Mouse (Mus musculus) stomach, postnatal 0 days (tissue): ENCODE measurements around the gene Pold1. TPM values are rescaled to one million over a fixed set of nuclear protein-coding genes. Genes with fewer than 3 reads are reported as not detected.

Experiments
- ATAC-seq: fragments of 200-750 bp; cut with Nextera tagmentation; 2 replicates; pipeline ENCODE4 v1.8.0; 2017; ENCODE audit not compliant: low FRiP score, low TSS enrichment
- DNase-seq: peaks from one replicate; pipeline ENCODE4 v3.0.0-alpha.2; 2016; ENCODE audit warnings: low spot score
- H3K27ac ChIP-seq: fragments of 300-500 bp; sonication (generic); replicated peaks from 2 replicates; pipeline ENCODE4 v1.5.1; 2014; ENCODE audit warnings: mild to moderate bottlenecking, control low read depth
- H3K27me3 ChIP-seq: fragments of 300-500 bp; sonication (generic); 2 replicates; pipeline ENCODE4 v1.6.1; 2014; ENCODE audit warnings: low read length; ENCODE audit not compliant: control insufficient read depth, insufficient read depth
- H3K36me3 ChIP-seq: fragments of 300-500 bp; sonication (generic); 2 replicates; pipeline ENCODE4 v1.6.1; 2014; ENCODE audit warnings: low read length, mixed read lengths; ENCODE audit not compliant: control insufficient read depth, insufficient read depth
- H3K4me1 ChIP-seq: fragments of 300-500 bp; sonication (generic); replicated peaks from 2 replicates; pipeline ENCODE4 v1.6.1; 2014; ENCODE audit warnings: antibody characterized with exemption; ENCODE audit not compliant: control insufficient read depth, insufficient read depth
- H3K4me2 ChIP-seq: fragments of 300-500 bp; sonication (generic); replicated peaks from 2 replicates; pipeline ENCODE4 v1.6.1; 2014; ENCODE audit warnings: low read depth, mild to moderate bottlenecking, control low read depth, moderate library complexity
- H3K4me3 ChIP-seq: fragments of 300-500 bp; sonication (generic); 2 replicates; pipeline ENCODE4 v1.5.1; 2014; ENCODE audit warnings: low read depth, low read length, control low read depth
- H3K9ac ChIP-seq: fragments of 300-500 bp; sonication (generic); 2 replicates; pipeline ENCODE4 v1.6.1; 2014; ENCODE audit warnings: mild to moderate bottlenecking, low read length, control low read depth, mixed read lengths
- H3K9me3 ChIP-seq: fragments of 300-500 bp; sonication (generic); 2 replicates; pipeline ENCODE4 v1.6.1; 2016; ENCODE audit warnings: low read length; ENCODE audit not compliant: control insufficient read depth
- CTCF ChIP-seq: IDR thresholded peaks from 2 replicates; pipeline ENCODE4 v1.5.1; 2016; ENCODE audit warnings: antibody characterized with exemption, low read depth, mild to moderate bottlenecking, moderate library complexity
- EP300 ChIP-seq: optimal IDR thresholded peaks from 2 replicates; pipeline ENCODE3; 2016; ENCODE audit warnings: antibody characterized with exemption
- WGBS: fragments of 180-500 bp; shearing (Covaris S2); extraction: QIAGEN DNeasy Blood & Tissue Kit; methylation state at CpG from one replicate; pipeline ENCODE4 v1.1.7; 2014; 5-methylcytosine and 5-hydroxymethylcytosine counted together
- polyA plus RNA-seq: library from polyadenylated mRNA; unstranded; fragments of >200 nt; fragmentation: Nextera tagmentation; extraction: Ambion mirVana; gene quantifications from 2 replicates; pipeline ENCODE4 v1.2.1, GENCODE M21; 2015

The Pold1 gene
- polyA plus RNA-seq, 1 experiment from 2014 or later = 18.7 TPM

DNA sequence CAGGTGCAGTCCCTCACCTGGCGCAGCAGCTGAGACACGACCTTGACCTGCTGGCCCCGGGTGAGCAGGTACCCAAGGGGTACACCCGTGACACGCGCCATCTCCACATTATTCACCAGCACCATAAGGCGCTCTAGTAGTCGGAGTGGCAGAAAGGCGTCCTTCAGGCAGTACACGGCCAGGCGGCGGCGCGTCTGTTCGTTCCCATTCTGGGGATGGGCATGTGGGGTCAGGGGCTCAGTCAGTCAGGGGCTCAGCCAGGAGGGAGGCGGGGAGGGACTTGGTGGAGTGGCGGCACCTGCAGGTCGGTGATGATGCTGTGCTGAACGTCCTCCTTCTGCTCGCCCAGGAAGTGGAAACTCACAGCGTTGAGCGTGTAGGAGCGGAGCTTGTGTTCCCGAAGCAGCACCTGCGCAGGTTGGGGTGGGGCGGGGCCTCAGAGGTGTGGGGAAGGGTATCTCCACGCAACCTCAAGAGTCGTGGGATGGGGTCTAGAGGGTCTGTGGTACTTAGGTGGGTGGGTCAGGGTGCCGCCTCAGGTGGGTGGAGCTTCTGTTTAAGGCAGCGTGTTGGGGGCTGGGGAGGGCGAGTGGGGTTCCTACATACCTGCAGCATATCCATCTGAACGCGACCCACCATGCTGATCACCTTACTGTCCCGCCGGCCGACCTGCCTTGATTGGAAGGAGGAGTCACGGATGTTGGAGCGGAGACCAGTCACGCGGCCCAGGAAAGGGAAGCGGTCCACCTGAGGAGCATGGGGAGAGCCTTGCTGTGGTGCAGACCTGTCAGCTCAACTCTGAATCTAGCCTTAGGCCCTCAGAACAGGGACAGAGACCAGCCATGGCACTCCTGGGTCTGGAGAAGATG is 9.7 kb downstream of the Pold1 start:
- Histone ChIP-seq H3K4me1 (no peaks in the 10 kb centered on the region), H3K36me3 (peaks cover 13% of the 10 kb centered on the region; the same call in 1 of the 2 replicates), H3K9ac (no peak overlapping the region), H3K27me3 (no peaks in the 10 kb centered on the region), H3K4me2 (no peak overlapping the region), H3K27ac (no peak overlapping the region), H3K9me3 (no peaks in the 10 kb centered on the region), H3K4me3 (no peak overlapping the region)
- ATAC-seq = no peak
- 91% methylated on average over 41 of the region's 41 CpGs for WGBS
- no peak for TF ChIP-seq CTCF
- no peak for TF ChIP-seq EP300
- no peak for DNase-seq

DNA sequence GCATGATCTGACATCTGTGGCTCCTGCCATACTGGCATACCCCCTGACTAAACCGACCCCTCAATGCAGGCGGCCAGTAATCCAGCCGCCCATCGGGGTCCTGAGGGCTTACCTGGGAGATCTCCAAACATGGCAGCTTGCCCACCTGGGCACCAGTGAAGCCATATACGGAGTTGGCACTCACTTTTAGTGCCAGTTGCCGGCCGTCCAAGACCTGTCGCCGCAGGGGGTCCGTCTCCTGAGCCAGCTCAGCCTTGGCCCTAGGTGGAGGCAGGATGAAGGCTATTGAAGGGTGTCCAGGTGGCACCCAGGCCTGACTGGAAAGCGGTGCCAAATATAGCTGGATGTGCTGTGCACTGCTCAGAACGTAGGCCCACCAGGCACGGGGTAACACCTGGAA is 11.2 kb downstream of the Pold1 start:
- no peak overlapping the region for H3K9ac ChIP-seq
- no peaks in the 10 kb centered on the region for H3K27me3 ChIP-seq
- DNase-seq (no peak), ATAC-seq (no peak)
- H3K9me3 ChIP-seq = no peaks in the 10 kb centered on the region
- 87% methylated on average over 13 of the region's 13 CpGs for WGBS
- no peak overlapping the region for H3K4me3 ChIP-seq
- H3K27ac ChIP-seq = no peak overlapping the region
- no peaks in the 10 kb centered on the region for H3K4me1 ChIP-seq
- peaks cover 13% of the 10 kb centered on the region; the same call in 1 of the 2 replicates for H3K36me3 ChIP-seq
- TF ChIP-seq EP300 = no peak
- no peak overlapping the region for H3K4me2 ChIP-seq

DNA sequence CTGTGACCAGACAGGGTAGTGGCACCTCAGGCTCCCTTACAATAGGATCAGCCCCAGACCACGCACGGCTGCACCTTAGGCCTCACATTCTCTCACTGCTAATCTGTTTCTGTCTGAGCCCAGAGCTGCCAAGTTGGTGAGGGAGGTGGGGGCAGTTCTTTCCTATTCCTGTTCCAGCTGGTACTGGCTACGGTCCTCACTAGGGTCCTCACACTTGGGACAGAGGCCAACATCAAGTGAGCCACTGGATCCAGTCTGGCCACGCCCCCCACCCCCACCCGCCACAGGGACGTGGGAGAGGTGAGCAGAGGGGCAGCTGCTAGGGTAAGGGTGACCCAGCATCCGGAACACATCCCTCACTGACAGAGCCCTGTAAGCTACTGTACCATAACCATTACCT is 11.6 kb downstream of the Pold1 start:
- no peak overlapping the region for H3K27ac ChIP-seq
- no peak for ATAC-seq

DNA sequence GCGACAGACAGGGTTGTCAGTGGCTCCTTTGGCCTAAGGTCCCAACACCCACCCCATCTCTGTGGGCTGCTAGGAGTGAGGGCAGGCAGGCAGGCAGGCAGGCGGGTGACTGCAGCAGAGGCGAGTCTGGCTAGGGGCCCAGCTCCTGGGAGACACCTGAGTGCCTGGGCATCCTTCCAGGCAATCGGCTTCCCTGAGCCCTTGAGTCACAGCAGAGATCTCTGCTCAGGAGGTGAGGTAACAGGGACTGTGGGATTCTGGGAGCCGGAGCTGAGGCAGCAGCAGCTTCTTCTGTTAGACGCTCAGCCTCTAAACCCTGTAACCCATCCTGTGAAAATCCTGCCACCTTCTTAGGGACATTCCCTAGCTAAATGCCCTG is 12.1 kb downstream of the Pold1 start:
- Histone ChIP-seq H3K36me3 (peaks cover 13% of the 10 kb centered on the region; the same call in 1 of the 2 replicates), H3K27ac (no peak overlapping the region), H3K4me2 (no peak overlapping the region), H3K9me3 (no peaks in the 10 kb centered on the region), H3K4me1 (no peaks in the 10 kb centered on the region), H3K9ac (no peak overlapping the region), H3K27me3 (no peaks in the 10 kb centered on the region), H3K4me3 (no peak overlapping the region)
- no peak for DNase-seq
- no peak for ATAC-seq
- TF ChIP-seq EP300 (no peak), CTCF (no peak)
- WGBS = 72% methylated on average over 6 of the region's 6 CpGs

More for the DNA sequence above, 11.6 kb downstream of the Pold1 start:
- H3K4me2 ChIP-seq = no peak overlapping the region
- 63% methylated on average over 7 of the region's 7 CpGs for WGBS
- no peak overlapping the region for H3K9ac ChIP-seq
- H3K27me3 ChIP-seq = no peaks in the 10 kb centered on the region
- peaks cover 13% of the 10 kb centered on the region; the same call in 1 of the 2 replicates for H3K36me3 ChIP-seq
- H3K4me3 ChIP-seq = no peak overlapping the region
- no peaks in the 10 kb centered on the region for H3K9me3 ChIP-seq
- no peak for DNase-seq
- TF ChIP-seq CTCF (no peak), EP300 (no peak)
- H3K4me1 ChIP-seq = no peaks in the 10 kb centered on the region

DNA sequence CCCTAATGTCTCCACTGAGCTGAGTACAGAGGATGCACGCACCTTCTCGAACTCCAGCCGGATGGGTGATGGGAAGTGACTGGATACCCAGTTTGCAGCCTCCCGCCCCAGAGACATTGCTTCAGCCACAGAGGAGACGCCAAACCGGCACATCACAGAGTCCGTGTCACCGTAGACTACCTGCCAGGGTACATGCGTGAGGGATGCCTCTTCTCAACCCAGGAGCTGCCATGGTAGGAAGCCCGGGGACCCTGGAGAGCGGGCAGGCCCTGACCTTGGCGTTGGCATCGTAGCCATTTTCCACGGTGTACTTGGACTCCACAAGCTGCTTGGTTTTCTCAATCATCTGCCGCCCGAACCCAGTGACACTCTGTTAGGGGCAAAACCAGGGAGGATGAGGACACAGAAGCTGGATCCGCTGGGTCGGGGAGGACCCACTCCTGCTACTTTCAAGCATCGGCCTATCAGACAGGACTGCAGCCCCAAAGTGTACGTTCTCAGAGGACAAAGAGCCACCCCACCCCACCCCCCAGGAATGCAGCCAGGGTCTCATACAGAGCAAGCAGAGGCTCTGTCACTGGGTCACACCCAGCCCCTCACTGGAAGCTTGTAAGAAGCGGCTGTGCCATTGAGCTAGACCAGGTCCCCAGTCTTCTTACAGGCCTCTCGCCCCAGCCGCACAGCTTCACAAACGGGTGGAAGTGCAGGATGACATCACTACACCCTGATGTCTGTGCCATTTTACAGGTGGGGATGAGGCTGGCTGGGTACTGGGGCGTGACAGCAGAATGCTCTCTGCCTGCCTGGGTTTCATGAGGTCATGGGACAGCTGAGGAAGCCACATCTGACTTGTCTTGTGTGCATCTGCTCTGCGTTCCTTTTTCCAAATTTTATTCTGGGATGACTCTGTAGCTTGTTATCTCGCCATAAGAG is 12.7 kb downstream of the Pold1 start:
- Histone ChIP-seq H3K4me3 (no peak overlapping the region), H3K9me3 (no peaks in the 10 kb centered on the region), H3K9ac (no peak overlapping the region), H3K27ac (no peak overlapping the region), H3K4me2 (no peak overlapping the region), H3K36me3 (peaks cover 13% of the 10 kb centered on the region; the same call in 1 of the 2 replicates), H3K27me3 (no peaks in the 10 kb centered on the region), H3K4me1 (no peaks in the 10 kb centered on the region)
- TF ChIP-seq EP300 (no peak), CTCF (no peak)
- DNase-seq = no peak
- 89% methylated on average over 27 of the region's 27 CpGs for WGBS
- no peak for ATAC-seq
